Mouse (Mus musculus): ENCODE results near the gene Sema4d.

GRCm38 (mm10) chr13:51840702-51841101 lies 47.2 kb upstream of the Sema4d start:
- TF ChIP-seq EP300 (IDR thresholded peaks at IDR 0.05) (no peak), CTCF (IDR thresholded peaks at IDR 0.05) (no peak)

Data from lung, postnatal 0 days (tissue).